ENCODE assay signal across 27 mouse cellular contexts in genomic region chr12:55004396-55004795, GRCm38 (mm10). TPM values are rescaled to one million over a fixed set of nuclear protein-coding genes. Genes with fewer than 3 reads are reported as not detected.
A peak's percentile ranks its signal among the peaks of the same experiment; 100 is the strongest.
DNase-seq lines count a peak whose midpoint lies in the region; ATAC-seq and TF ChIP-seq lines count a peak whose summit lies in the region.
"Had no signal": no experiment of that assay in that cellular context is flagged by ENCODE, and none has a peak within 500 bp of the region (broad histone marks: within the 10 kb centered on the region; RNA-seq: fewer than 3 reads in every experiment).

No protein-coding gene starts in this region.

- no peaks in the 10 kb centered on the region for H3K79me2 ChIP-seq in heart, adult 2 months (replicated peaks; ENCODE audit: control insufficient read depth, insufficient read depth, low read length)

- ATAC-seq in forebrain, embryonic 11.5 days (replicated peaks; ENCODE audit: low FRiP score) = no peak
- no peak for ATAC-seq in forebrain, embryonic 12.5 days (ENCODE audit: low FRiP score)
- no peak for ATAC-seq in heart, embryonic 11.5 days (replicated peaks; ENCODE audit: insufficient number of reproducible peaks, low FRiP score, low TSS enrichment)
- ATAC-seq: activated CD4-positive, CD25-positive, alpha-beta regulatory T cell, adult 4 months; CD4-positive, CD25-positive, alpha-beta regulatory T cell, adult 4 months; Patski had no signal

- H3K4me2 ChIP-seq in forebrain, embryonic 11.5 days (ENCODE audit: low read depth, low read length, severe bottlenecking) = no peak overlapping the region
- no peak overlapping the region for H3K4me2 ChIP-seq in forebrain, embryonic 12.5 days
- H3K4me2 ChIP-seq in heart, embryonic 11.5 days = no peak overlapping the region

- TF ChIP-seq CTCF in heart, adult 2 months (IDR thresholded peaks at IDR 0.05) = no peak

- 0 out of 2 replicates have a peak, but pooled peaks cover 3% of the 10 kb centered on the region for H3K9me3 ChIP-seq in forebrain, embryonic 11.5 days (ENCODE audit: control insufficient read depth, low read length)
- peaks cover 4% of the 10 kb centered on the region; the same call in 1 of the 2 replicates for H3K9me3 ChIP-seq in forebrain, embryonic 12.5 days
- 0 out of 2 replicates have a peak, but pooled peaks cover 3% of the 10 kb centered on the region for H3K9me3 ChIP-seq in heart, embryonic 10.5 days
- no peaks in the 10 kb centered on the region for H3K9me3 ChIP-seq in heart, embryonic 11.5 days (replicated peaks; ENCODE audit: control insufficient read depth, low read length)

- no peak for TF ChIP-seq POLR2A in heart, adult 2 months (IDR thresholded peaks at IDR 0.05; ENCODE audit: insufficient read depth, low read depth, low read length)

- no peak overlapping the region for H3K4me3 ChIP-seq in forebrain, embryonic 11.5 days (ENCODE audit: low read depth, low read length)
- no peak overlapping the region for H3K4me3 ChIP-seq in forebrain, embryonic 12.5 days (replicated peaks)
- no peak overlapping the region for H3K4me3 ChIP-seq in heart, adult 2 months
- H3K4me3 ChIP-seq in heart, embryonic 10.5 days = no peak overlapping the region
- H3K4me3 ChIP-seq in heart, embryonic 11.5 days (ENCODE audit: low read depth, low read length) = no peak overlapping the region

- H3K4me1 ChIP-seq in forebrain, embryonic 11.5 days (replicated peaks; ENCODE audit: control insufficient read depth, insufficient read depth, low read length) = no peaks in the 10 kb centered on the region
- H3K4me1 ChIP-seq in forebrain, embryonic 12.5 days = no peaks in the 10 kb centered on the region
- no peaks in the 10 kb centered on the region for H3K4me1 ChIP-seq in heart, adult 2 months (ENCODE audit: control insufficient read depth, insufficient read depth, low read length)
- H3K4me1 ChIP-seq in heart, embryonic 10.5 days = no peaks in the 10 kb centered on the region
- H3K4me1 ChIP-seq in heart, embryonic 11.5 days (ENCODE audit: control insufficient read depth, insufficient read depth, low read length) = no peaks in the 10 kb centered on the region

- DNase-seq in forebrain, embryonic 11.5 days (ENCODE audit: low spot score) = peak; percentile 30
- peak; percentile 63 for DNase-seq in heart, adult 11 months
- no peak for DNase-seq in heart, adult 2 months
- peak; percentile 59 for DNase-seq in heart, embryonic 10.5 days (ENCODE audit: low spot score)
- DNase-seq: adrenal gland, adult 2 months; adrenal gland, adult 8-10 months; adrenal gland, postnatal 10 days; adrenal gland, postnatal 14 days; adrenal gland, postnatal 25 days; adrenal gland, postnatal 36 days; B cell, adult 2 months; cerebellum, adult 11 months; cerebellum, adult 11-12 months; cerebellum, adult 18-20 months had no signal

- no peaks in the 10 kb centered on the region for H3K36me3 ChIP-seq in forebrain, embryonic 11.5 days (ENCODE audit: control insufficient read depth, insufficient read depth, low read length)
- no peaks in the 10 kb centered on the region for H3K36me3 ChIP-seq in forebrain, embryonic 12.5 days (replicated peaks)
- H3K36me3 ChIP-seq in heart, adult 2 months (ENCODE audit: control insufficient read depth, insufficient read depth, low read length) = no peaks in the 10 kb centered on the region
- no peaks in the 10 kb centered on the region for H3K36me3 ChIP-seq in heart, embryonic 10.5 days
- H3K36me3 ChIP-seq in heart, embryonic 11.5 days (ENCODE audit: control insufficient read depth, insufficient read depth, low read length) = no peaks in the 10 kb centered on the region
- H3K36me3 ChIP-seq: G1E had no signal

- intact Hi-C loops in heart, adult 2 months (cut with DNase I) = no loop called here

- H3K9ac ChIP-seq in forebrain, embryonic 11.5 days (ENCODE audit: low read length) = no peak overlapping the region
- no peak overlapping the region for H3K9ac ChIP-seq in forebrain, embryonic 12.5 days
- no peak overlapping the region for H3K9ac ChIP-seq in heart, adult 2 months (ENCODE audit: low read depth, low read length)
- no peak overlapping the region for H3K9ac ChIP-seq in heart, embryonic 11.5 days (ENCODE audit: low read depth, low read length)

- no peak overlapping the region for H3K27ac ChIP-seq in forebrain, embryonic 11.5 days (ENCODE audit: low read depth, low read length)
- no peak overlapping the region for H3K27ac ChIP-seq in forebrain, embryonic 12.5 days
- no peak overlapping the region for H3K27ac ChIP-seq in heart, adult 2 months
- H3K27ac ChIP-seq in heart, embryonic 10.5 days = no peak overlapping the region
- H3K27ac ChIP-seq in heart, embryonic 11.5 days (ENCODE audit: low read depth, low read length) = no peak overlapping the region

- H3K27me3 ChIP-seq in forebrain, embryonic 11.5 days (ENCODE audit: control insufficient read depth, insufficient read depth, low read length) = no peaks in the 10 kb centered on the region
- no peaks in the 10 kb centered on the region for H3K27me3 ChIP-seq in forebrain, embryonic 12.5 days
- no peaks in the 10 kb centered on the region for H3K27me3 ChIP-seq in heart, adult 2 months (ENCODE audit: control insufficient read depth, insufficient read depth, low read length)
- no peaks in the 10 kb centered on the region for H3K27me3 ChIP-seq in heart, embryonic 10.5 days (ENCODE audit: insufficient read depth, poor library complexity, severe bottlenecking)
- no peaks in the 10 kb centered on the region for H3K27me3 ChIP-seq in heart, embryonic 11.5 days (ENCODE audit: control insufficient read depth, insufficient read depth, low read length)
- H3K27me3 ChIP-seq: CH12.LX, Patski had no signal

- 94% methylated on average over 3 of the region's 3 CpGs for WGBS in forebrain, embryonic 11.5 days
- 90% methylated on average over 3 of the region's 3 CpGs for WGBS in forebrain, embryonic 12.5 days
- 90% methylated on average over 3 of the region's 3 CpGs for WGBS in heart, adult 2 months
- WGBS in heart, embryonic 10.5 days = 80% methylated on average over 3 of the region's 3 CpGs
- WGBS in heart, embryonic 11.5 days (ENCODE audit: insufficient replicate concordance) = 84% methylated on average over 3 of the region's 3 CpGs

- TF ChIP-seq EP300 in heart, adult 2 months (IDR thresholded peaks at IDR 0.05; ENCODE audit: insufficient read depth, low read depth, low read length) = no peak

RNA-seq across cellular contexts. Expression of gene Baz1a, which starts 9.8 kb away (rescaled TPM):
- polyA plus RNA-seq in forebrain, embryonic 11.5 days (2014; fragmentation: Nextera tagmentation; extraction: Ambion mirVana) = 41.1 and 41.7 TPM in 2 replicates
- polyA plus RNA-seq in forebrain, embryonic 12.5 days (2016; fragmentation: Nextera tagmentation; extraction: Ambion mirVana) = 40.5 and 42.8 TPM in 2 replicates
- 1 to 10 TPM; 7.0 to 7.8 TPM for total RNA-seq in heart, adult 2 months (2021)
- polyA plus RNA-seq in heart, adult 2 months (2012; rRNA removed) = 1.4 and 3.9 TPM in 2 replicates
- 15.1 and 24.7 TPM in 2 replicates for polyA plus RNA-seq in heart, embryonic 10.5 days (2016; fragmentation: Nextera tagmentation; extraction: Ambion mirVana)
- 11.4 and 18.6 TPM in 2 replicates for polyA plus RNA-seq in heart, embryonic 11.5 days (2014; fragmentation: Nextera tagmentation; extraction: Ambion mirVana)

RNA-seq across cellular contexts. Expression of gene Gm20403, which starts 18.1 kb away (rescaled TPM):
- not detected in 2 replicates for polyA plus RNA-seq in forebrain, embryonic 11.5 days (2014; fragmentation: Nextera tagmentation; extraction: Ambion mirVana)
- polyA plus RNA-seq in forebrain, embryonic 12.5 days (2016; fragmentation: Nextera tagmentation; extraction: Ambion mirVana) = not detected in 2 replicates
- total RNA-seq in heart, adult 2 months (2021) = not detected
- not detected in 2 replicates for polyA plus RNA-seq in heart, adult 2 months (2012; rRNA removed)
- polyA plus RNA-seq in heart, embryonic 10.5 days (2016; fragmentation: Nextera tagmentation; extraction: Ambion mirVana) = not detected in 2 replicates
- not detected in 2 replicates for polyA plus RNA-seq in heart, embryonic 11.5 days (2014; fragmentation: Nextera tagmentation; extraction: Ambion mirVana)
- total RNA-seq: adrenal gland, adult 18-20 months; adrenal gland, adult 2 months; adrenal gland, adult 8-10 months; adrenal gland, postnatal 10 days; adrenal gland, postnatal 14 days; adrenal gland, postnatal 25 days; adrenal gland, postnatal 36 days; adrenal gland, postnatal 4 days; CH12.LX; ES-E14; G1E; MEL had no signal
- polyA plus RNA-seq: activated CD4-positive, CD25-positive, alpha-beta regulatory T cell, adult 4 months; adrenal gland, adult 2 months; brain, embryonic 14.5 days; C2C12; CD4-positive, CD25-positive, alpha-beta regulatory T cell, adult 4 months had no signal

Comparison
In these comparisons a context has a peak if more than half of its experiments do, and no peak if none do; other contexts are left out.
1. DNase-seq: peak in forebrain, embryonic 11.5 days (single experiment), heart, adult 11 months (single experiment) and heart, embryonic 10.5 days (single experiment); none in heart, adult 2 months (0 of 2).